Mouse (Mus musculus) E14TG2a.4 (cell line): Measurements from ENCODE around the gene Uchl4.

Experiments used
- CTCF ChIP-seq: conservative IDR thresholded peaks from 2 replicates; pipeline ENCODE4 v1.5.1; 2014; ENCODE audit warnings: low read length
- NANOG ChIP-seq: IDR thresholded peaks from 2 replicates; pipeline ENCODE4 v1.6.1; 2014; ENCODE audit warnings: borderline replicate concordance, low read length, mixed read lengths
- POU5F1 ChIP-seq: IDR thresholded peaks from 2 replicates; pipeline ENCODE4 v1.6.1; 2014; ENCODE audit warnings: low read length, borderline replicate concordance

GRCm38 (mm10) chr9:64240681-64241080 is 5.7 kb downstream of the Uchl4 start:
- no peak for TF ChIP-seq CTCF
- no peak for TF ChIP-seq NANOG
- TF ChIP-seq POU5F1 = no peak
